Mouse (Mus musculus) adrenal gland, postnatal 0 days (tissue): ENCODE data around the gene Ppan. TPM values are rescaled to one million over a fixed set of nuclear protein-coding genes. Genes with fewer than 3 reads are reported as not detected.

Experiments used
- microRNA-seq: library from miRNA; unstranded; fragments of <30 nt; microRNA quantifications from one replicate; pipeline ENCODE4, GENCODE M21; 2016; ENCODE audit warnings: borderline replicate concordance; ENCODE audit not compliant: insufficient number of aligned reads
- polyA plus RNA-seq: library from polyadenylated mRNA; unstranded; fragments of >200 nt; fragmentation: Nextera tagmentation; extraction: Ambion mirVana; gene quantifications from 2 replicates; pipeline ENCODE4 v1.2.1, GENCODE M21; 2015

Ppan gene
- polyA plus RNA-seq = 26.7 and 36.0 TPM in 2 replicates

DNA sequence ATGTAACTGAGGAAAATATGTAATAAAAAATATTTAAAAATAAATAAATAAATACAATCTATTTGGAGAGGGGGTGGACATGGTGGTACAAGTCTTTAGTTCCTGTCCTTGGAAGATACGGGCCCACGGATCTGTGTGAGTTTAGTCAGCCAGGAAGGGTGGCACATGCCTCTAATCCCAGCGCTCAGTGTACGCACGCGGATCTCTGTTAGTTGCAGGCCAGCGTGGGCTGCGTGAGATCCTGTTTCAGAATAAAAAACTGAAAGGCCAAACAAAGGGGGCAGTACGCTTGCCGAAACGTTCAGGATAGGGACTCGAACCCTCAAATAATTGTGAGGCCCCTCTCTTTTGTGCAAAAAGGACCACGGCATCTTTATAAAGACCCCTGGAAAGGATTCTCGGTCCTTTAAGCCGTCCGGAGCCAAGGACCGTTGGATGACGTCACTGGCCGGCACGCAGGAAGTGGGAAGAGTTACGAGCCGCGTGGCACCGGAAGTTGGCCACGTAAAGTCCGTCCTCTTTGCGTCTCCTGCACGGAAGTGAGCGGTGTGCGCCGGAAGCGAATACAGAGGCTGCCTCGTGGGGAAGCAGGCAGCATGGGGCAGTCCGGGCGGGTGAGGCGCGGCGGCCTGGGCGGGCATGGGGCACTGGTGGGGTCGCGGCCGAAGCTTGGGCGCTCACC, at the start of gene Ppan:
TSS of gene Ppan (plus strand) at position 472 of the 682 bp plus-strand sequence.

DNA sequence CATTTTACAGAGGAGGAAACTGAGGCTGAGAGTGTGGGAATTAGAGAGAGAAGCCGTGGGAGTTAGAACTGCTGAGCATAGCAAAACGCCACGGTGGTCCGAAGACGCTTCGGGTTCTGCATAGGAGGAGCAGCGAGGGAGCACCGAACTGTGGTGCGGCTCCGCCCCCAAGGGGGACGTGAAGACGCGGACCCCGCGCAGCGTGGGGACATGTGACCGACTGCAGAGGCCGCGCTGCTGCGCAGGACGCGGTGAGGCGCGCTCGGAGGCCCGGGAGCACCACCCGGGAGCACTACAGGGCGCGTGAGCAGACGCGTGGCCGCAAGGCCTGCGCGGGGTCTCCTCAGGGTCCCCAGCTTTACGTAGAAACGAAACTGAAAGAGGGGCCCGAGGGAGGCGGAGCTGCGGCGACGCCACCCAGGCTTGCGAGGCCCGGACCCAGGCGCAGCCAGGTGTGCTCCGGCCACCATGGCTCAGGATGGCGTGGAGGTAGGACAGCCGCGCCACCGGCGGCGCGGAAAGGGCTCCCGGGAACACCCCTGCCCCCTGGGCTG, 19.4 kb upstream of the Ppan start, which contains the start of gene A230050P20Rik:
TSS of gene A230050P20Rik (plus strand) at position 195 of the 554 bp plus-strand sequence.

GRCm38 (mm10) chr9:20879097-20879792, 8.7 kb upstream of the Ppan start, which contains the start of gene Angptl6:
Angptl6 (minus strand) TSS chr9:20879727.

DNA sequence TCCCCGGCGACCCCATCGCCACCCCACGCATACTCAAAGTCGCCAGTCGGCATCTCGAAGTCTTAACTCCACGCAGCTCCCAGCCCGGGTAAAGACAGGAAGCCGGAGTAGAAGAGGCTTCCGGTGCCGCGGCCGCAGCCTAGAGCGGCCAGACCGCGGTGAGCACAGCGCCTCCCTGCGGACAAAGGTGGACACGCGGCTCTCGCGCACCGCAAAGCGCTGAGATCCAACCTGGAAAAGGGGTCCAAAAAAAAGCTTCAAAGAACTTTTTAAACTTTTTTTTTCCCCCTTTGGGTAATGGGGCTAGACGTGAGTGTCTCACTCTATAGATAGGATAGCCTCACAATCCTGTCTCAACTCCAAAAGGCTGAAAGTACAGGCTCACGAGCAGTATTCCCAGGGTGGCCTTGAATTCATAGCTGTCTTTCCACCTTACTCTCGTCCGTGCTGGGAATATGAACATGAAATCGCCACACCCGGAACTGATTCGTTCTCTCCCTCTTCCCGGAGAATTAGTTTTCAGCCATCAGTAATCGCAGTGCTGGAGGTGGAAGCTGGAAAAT, 10.6 kb downstream of the Ppan start, which contains the start of gene Eif3g:
TSS of gene Eif3g (minus strand) at position 113 of the 563 bp plus-strand sequence.

Small RNA genes lying within 50 kb of the gene (microRNA-seq; reads per million reads assigned to microRNA genes)
- gene Mir7081 = not detected

Other genes starting within 250 kb of the Ppan start
- 456 and 566 TPM in 2 replicates for gene Ubl5, start 245.3 kb upstream of the Ppan start, polyA plus RNA-seq
- gene Fbxl12, start 243.4 kb upstream of the Ppan start, polyA plus RNA-seq = 14.4 and 15.4 TPM in 2 replicates
- 50.3 and 56.1 TPM in 2 replicates for gene Pin1, start 236.1 kb upstream of the Ppan start, polyA plus RNA-seq
- 10.1 and 30.7 TPM in 2 replicates for gene Olfm2, start 141.8 kb upstream of the Ppan start, polyA plus RNA-seq
- gene Col5a3, start 73.1 kb upstream of the Ppan start, polyA plus RNA-seq = 20.4 and 60.9 TPM in 2 replicates
- gene Rdh8, start 69.7 kb upstream of the Ppan start, polyA plus RNA-seq = not detected in 2 replicates
- gene A230050P20Rik, start 19.5 kb upstream of the Ppan start, polyA plus RNA-seq = 12.4 and 27.2 TPM in 2 replicates
- gene Angptl6, start 8.4 kb upstream of the Ppan start, polyA plus RNA-seq = 3.2 and 3.9 TPM in 2 replicates
- 160 and 181 TPM in 2 replicates for gene Eif3g, start 10.4 kb downstream of the Ppan start, polyA plus RNA-seq
- 20.2 and 26.5 TPM in 2 replicates for gene Dnmt1, start 71.7 kb downstream of the Ppan start, polyA plus RNA-seq
- 25.8 and 29.4 TPM in 2 replicates for gene S1pr2, start 88.6 kb downstream of the Ppan start, polyA plus RNA-seq
- gene Mrpl4, start 114.6 kb downstream of the Ppan start, polyA plus RNA-seq = 98.2 and 154 TPM in 2 replicates
- gene Icam1, start 127.8 kb downstream of the Ppan start, polyA plus RNA-seq = 10.3 TPM in 2 replicates
- gene Icam4, start 141.2 kb downstream of the Ppan start, polyA plus RNA-seq = 4.3 and 5.4 TPM in 2 replicates
- 0.15 and 0.16 TPM in 2 replicates for gene Icam5, start 143.9 kb downstream of the Ppan start, polyA plus RNA-seq
- 0.48 TPM in 1 of 2 replicates, not detected in the other for gene Zglp1, start 178.9 kb downstream of the Ppan start, polyA plus RNA-seq
- 0.19 and 0.25 TPM in 2 replicates for gene Gm49373, start 184.9 kb downstream of the Ppan start, polyA plus RNA-seq
- 60.5 and 68.4 TPM in 2 replicates for gene Fdx1l, start 185.4 kb downstream of the Ppan start, polyA plus RNA-seq
- 0.91 and 1.2 TPM in 2 replicates for gene Gm38431, start 203.8 kb downstream of the Ppan start, polyA plus RNA-seq
- 25.9 and 31.4 TPM in 2 replicates for gene Raver1, start 203.8 kb downstream of the Ppan start, polyA plus RNA-seq
- gene Tyk2, start 243.1 kb downstream of the Ppan start, polyA plus RNA-seq = 5.3 and 10.8 TPM in 2 replicates